Mouse (Mus musculus): ENCODE data around the gene Apobec2. TPM values are rescaled to one million over a fixed set of nuclear protein-coding genes. Genes with fewer than 3 reads are reported as not detected.
"Not testable (repeated sequence)": the region's sequence is repeated elsewhere in the genome, so short reads cannot be mapped to it uniquely, and the experiment has no call there.

The Apobec2 gene
- total RNA-seq (2022): 1 to 10 TPM in 3 of 4 experiments, under 1 TPM in 1; 0.98 to 2.5 (median 2.0) TPM

- DNase-seq: no peak
These were observed at the start of gene Apobec2 for GRCm38 (mm10) chr17:48432158-48432980. Apobec2 (minus strand) TSS chr17:48432930.

GRCm38 (mm10) chr17:48479952-48480351 is 47.2 kb upstream of the Apobec2 start:
- no peak for DNase-seq

- DNase-seq: no peak
These were observed 42.7 kb upstream of the Apobec2 start for GRCm38 (mm10) chr17:48475444-48475843.

- not testable (repeated sequence) for DNase-seq
These were observed 41.6 kb upstream of the Apobec2 start for GRCm38 (mm10) chr17:48474282-48474681.

GRCm38 (mm10) chr17:48467395-48468231 is 34.9 kb upstream of the Apobec2 start:
- peak; percentile 37 for DNase-seq

- DNase-seq: no peak
These were observed 34.2 kb upstream of the Apobec2 start for GRCm38 (mm10) chr17:48466769-48467394.

GRCm38 (mm10) chr17:48463391-48463790 is 30.7 kb upstream of the Apobec2 start:
- no peak for DNase-seq

GRCm38 (mm10) chr17:48462096-48462495 is 29.4 kb upstream of the Apobec2 start:
- DNase-seq: no peak

- DNase-seq: no peak
These were observed 25.4 kb upstream of the Apobec2 start for GRCm38 (mm10) chr17:48457971-48458653.

- no peak for DNase-seq
These were observed 23.2 kb upstream of the Apobec2 start for GRCm38 (mm10) chr17:48455955-48456354.

GRCm38 (mm10) chr17:48454688-48455087 is 22.0 kb upstream of the Apobec2 start, which contains the start of gene Unc5cl:
Unc5cl (plus strand) TSS chr17:48454901.
- DNase-seq: no peak

GRCm38 (mm10) chr17:48454190-48454589 is 21.5 kb upstream of the Apobec2 start:
- DNase-seq: no peak

- no peak for DNase-seq
These were observed 20.8 kb upstream of the Apobec2 start for GRCm38 (mm10) chr17:48453489-48453888.

GRCm38 (mm10) chr17:48451753-48452444 is 19.2 kb upstream of the Apobec2 start:
- DNase-seq: no peak

- DNase-seq: no peak
These were observed 18.6 kb upstream of the Apobec2 start, which contains the start of gene Tspo2 for GRCm38 (mm10) chr17:48451353-48451675. Tspo2 (minus strand) TSS chr17:48451522.

- DNase-seq: no peak
These were observed 18.1 kb upstream of the Apobec2 start for GRCm38 (mm10) chr17:48450666-48451352.

- DNase-seq: no peak
These were observed 14.9 kb upstream of the Apobec2 start for GRCm38 (mm10) chr17:48447675-48448074.

GRCm38 (mm10) chr17:48443542-48444145 is 10.9 kb upstream of the Apobec2 start:
- no peak for DNase-seq

- DNase-seq: peak; percentile 17
These were observed 10.2 kb upstream of the Apobec2 start for GRCm38 (mm10) chr17:48442745-48443457.

- no peak for DNase-seq
These were observed 4.7 kb upstream of the Apobec2 start for GRCm38 (mm10) chr17:48437421-48437911.
